Mouse (Mus musculus): ENCODE results near the gene Lgr6.
"Not testable (repeated sequence)": the region's sequence is repeated elsewhere in the genome, so short reads cannot be mapped to it uniquely, and the experiment has no call there.

Lgr6 gene

GRCm38 (mm10) chr1:135129543-135130183, 24.6 kb upstream of the Lgr6 start:
- no peak for DNase-seq (ENCODE audit: extremely low read depth, insufficient read length, low spot score)

- no peak for DNase-seq (ENCODE audit: extremely low read depth, insufficient read length, low spot score)
Measured at GRCm38 (mm10) chr1:135128986-135129385, 23.9 kb upstream of the Lgr6 start.

- no peak for DNase-seq (ENCODE audit: extremely low read depth, insufficient read length, low spot score)
Measured at GRCm38 (mm10) chr1:135128011-135128441, 22.9 kb upstream of the Lgr6 start.

- DNase-seq (ENCODE audit: extremely low read depth, insufficient read length, low spot score) = no peak
Measured at GRCm38 (mm10) chr1:135126443-135127027, 21.5 kb upstream of the Lgr6 start.

- DNase-seq (ENCODE audit: extremely low read depth, insufficient read length, low spot score) = no peak
Measured at GRCm38 (mm10) chr1:135125990-135126389, 20.9 kb upstream of the Lgr6 start.

GRCm38 (mm10) chr1:135124573-135125363, 19.7 kb upstream of the Lgr6 start:
- DNase-seq (ENCODE audit: extremely low read depth, insufficient read length, low spot score) = no peak

- DNase-seq (ENCODE audit: extremely low read depth, insufficient read length, low spot score) = peak; percentile 44
Measured at GRCm38 (mm10) chr1:135112661-135113060, 7.6 kb upstream of the Lgr6 start.

GRCm38 (mm10) chr1:135111271-135111670, 6.2 kb upstream of the Lgr6 start:
- not testable (repeated sequence) for DNase-seq (ENCODE audit: extremely low read depth, insufficient read length, low spot score)

- DNase-seq (ENCODE audit: extremely low read depth, insufficient read length, low spot score) = no peak
Measured at GRCm38 (mm10) chr1:135110075-135110474, 5.0 kb upstream of the Lgr6 start.

GRCm38 (mm10) chr1:135108611-135109010, 3.5 kb upstream of the Lgr6 start:
- DNase-seq (ENCODE audit: extremely low read depth, insufficient read length, low spot score) = no peak

- peak; percentile 41 for DNase-seq (ENCODE audit: extremely low read depth, insufficient read length, low spot score)
Measured at GRCm38 (mm10) chr1:135105951-135106350, 875 bp upstream of the Lgr6 start.

GRCm38 (mm10) chr1:135100400-135100799, 4.7 kb downstream of the Lgr6 start:
- DNase-seq (ENCODE audit: extremely low read depth, insufficient read length, low spot score) = no peak

- no peak for DNase-seq (ENCODE audit: extremely low read depth, insufficient read length, low spot score)
Measured at GRCm38 (mm10) chr1:135098441-135098840, 6.6 kb downstream of the Lgr6 start.

- DNase-seq (ENCODE audit: extremely low read depth, insufficient read length, low spot score) = no peak
Measured at GRCm38 (mm10) chr1:135097441-135097840, 7.6 kb downstream of the Lgr6 start.

GRCm38 (mm10) chr1:135096312-135096711, 8.8 kb downstream of the Lgr6 start:
- no peak for DNase-seq (ENCODE audit: extremely low read depth, insufficient read length, low spot score)

- no peak for DNase-seq (ENCODE audit: extremely low read depth, insufficient read length, low spot score)
Measured at GRCm38 (mm10) chr1:135095189-135095588, 9.9 kb downstream of the Lgr6 start.

- no peak for DNase-seq (ENCODE audit: extremely low read depth, insufficient read length, low spot score)
Measured at GRCm38 (mm10) chr1:135094723-135095122, 10.4 kb downstream of the Lgr6 start.

GRCm38 (mm10) chr1:135090914-135091313, 14.2 kb downstream of the Lgr6 start:
- no peak for DNase-seq (ENCODE audit: extremely low read depth, insufficient read length, low spot score)

GRCm38 (mm10) chr1:135089626-135090025, 15.4 kb downstream of the Lgr6 start:
- no peak for DNase-seq (ENCODE audit: extremely low read depth, insufficient read length, low spot score)

GRCm38 (mm10) chr1:135087414-135087813, 17.7 kb downstream of the Lgr6 start:
- DNase-seq (ENCODE audit: extremely low read depth, insufficient read length, low spot score) = no peak

- no peak for DNase-seq (ENCODE audit: extremely low read depth, insufficient read length, low spot score)
Measured at GRCm38 (mm10) chr1:135086015-135086414, 19.1 kb downstream of the Lgr6 start.
